Mouse (Mus musculus) stomach, embryonic 16.5 days (tissue): ENCODE measurements around the gene Ttc16. TPM values are rescaled to one million over a fixed set of nuclear protein-coding genes. Genes with fewer than 3 reads are reported as not detected.

Experiments
- ATAC-seq: fragments of 200-750 bp; cut with Nextera tagmentation; 2 replicates; pipeline ENCODE4 v1.8.0; 2017; ENCODE audit warnings: moderate number of reproducible peaks, moderate TSS enrichment; ENCODE audit not compliant: insufficient read depth, low FRiP score
- H3K27ac ChIP-seq: fragments of 300-500 bp; sonication (generic); 2 replicates; pipeline ENCODE4 v1.5.1; 2014; ENCODE audit warnings: low read length
- H3K27me3 ChIP-seq: fragments of 300-500 bp; sonication (generic); 2 replicates; pipeline ENCODE4 v1.6.1; 2014; ENCODE audit warnings: low read length, control low read depth, mixed read lengths; ENCODE audit not compliant: control insufficient read depth, insufficient read depth
- H3K36me3 ChIP-seq: fragments of 300-500 bp; sonication (generic); 2 replicates; pipeline ENCODE4 v1.6.1; 2014; ENCODE audit warnings: low read length; ENCODE audit not compliant: control insufficient read depth, insufficient read depth
- H3K4me1 ChIP-seq: fragments of 300-500 bp; sonication (generic); 2 replicates; pipeline ENCODE4 v1.6.1; 2014; ENCODE audit warnings: low read length, control low read depth, mixed read lengths; ENCODE audit not compliant: control insufficient read depth, insufficient read depth
- H3K4me2 ChIP-seq: fragments of 300-500 bp; sonication (generic); 2 replicates; pipeline ENCODE4 v1.6.1; 2014; ENCODE audit warnings: low read depth, low read length, mixed read lengths
- H3K4me3 ChIP-seq: fragments of 300-500 bp; sonication (generic); replicated peaks from 2 replicates; pipeline ENCODE4 v1.5.1; 2014; ENCODE audit warnings: mild to moderate bottlenecking, low read length
- H3K9ac ChIP-seq: fragments of 300-500 bp; sonication (generic); 2 replicates; pipeline ENCODE4 v1.6.1; 2014; ENCODE audit warnings: low read length
- H3K9me3 ChIP-seq: fragments of 300-500 bp; sonication (generic); replicated peaks from 2 replicates; pipeline ENCODE4 v1.6.1; 2016; ENCODE audit warnings: low read length, control low read depth; ENCODE audit not compliant: control insufficient read depth
- WGBS: fragments of 180-500 bp; shearing (Covaris S2); extraction: QIAGEN DNeasy Blood & Tissue Kit; methylation state at CpG from one replicate; pipeline ENCODE4 v1.1.7; 2014; 5-methylcytosine and 5-hydroxymethylcytosine counted together
- polyA plus RNA-seq: library from polyadenylated mRNA; unstranded; fragments of >200 nt; fragmentation: Nextera tagmentation; extraction: Ambion mirVana; gene quantifications from 2 replicates; pipeline ENCODE4 v1.2.1, GENCODE M21; 2015

Gene Ttc16
- polyA plus RNA-seq, 1 experiment from 2014 or later: 0.21 TPM

DNA sequence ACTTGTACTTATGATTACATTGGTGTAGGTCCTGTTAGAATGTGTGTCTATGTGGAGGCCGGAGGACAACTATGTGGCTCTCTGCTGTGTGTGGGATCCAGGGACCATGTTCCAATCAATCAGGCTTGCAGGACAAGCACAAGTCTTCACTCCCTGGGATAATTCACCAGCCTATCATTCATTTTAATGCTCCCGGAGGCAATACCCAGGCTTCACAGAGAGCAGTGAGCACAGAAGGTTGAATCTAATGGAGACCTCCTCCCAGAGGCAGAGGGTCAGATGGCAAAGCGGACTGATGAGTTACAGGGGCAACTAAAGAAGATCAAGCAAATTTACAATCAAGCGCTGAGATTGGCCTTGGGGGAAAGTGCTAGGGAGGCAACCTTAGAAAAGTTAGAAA is 45.9 kb downstream of the Ttc16 start:
- H3K4me2 ChIP-seq: peak overlapping the region; percentile 38
- ATAC-seq: no peak
- WGBS: 68% methylated on average over 4 of the region's 4 CpGs

GRCm38 (mm10) chr2:32728463-32728862 is 47.0 kb downstream of the Ttc16 start:
- Histone ChIP-seq H3K27ac (peak overlapping the region; percentile 15; the same call in 1 of the 2 replicates), H3K9ac (peak overlapping the region; percentile 69), H3K4me2 (peak overlapping the region; percentile 66), H3K36me3 (no peaks in the 10 kb centered on the region), H3K4me1 (peaks cover 16% of the 10 kb centered on the region), H3K9me3 (no peaks in the 10 kb centered on the region), H3K4me3 (peak overlapping the region; percentile 50), H3K27me3 (no peaks in the 10 kb centered on the region)
- WGBS: 39% methylated on average over 7 of the region's 7 CpGs
- ATAC-seq: no peak

More for the DNA sequence above, 45.9 kb downstream of the Ttc16 start:
- H3K36me3 ChIP-seq: no peaks in the 10 kb centered on the region
- peak overlapping the region; percentile 19 for H3K4me3 ChIP-seq
- H3K27me3 ChIP-seq: no peaks in the 10 kb centered on the region
- no peaks in the 10 kb centered on the region for H3K9me3 ChIP-seq
- peaks cover 19% of the 10 kb centered on the region for H3K4me1 ChIP-seq
- H3K27ac ChIP-seq: peak overlapping the region; percentile 46; the same call in 1 of the 2 replicates
- H3K9ac ChIP-seq: peak overlapping the region; percentile 19; the same call in 1 of the 2 replicates

GRCm38 (mm10) chr2:32727435-32727834 is 48.0 kb downstream of the Ttc16 start:
- Histone ChIP-seq H3K9ac (peak overlapping the region; percentile 69), H3K4me1 (peaks cover 16% of the 10 kb centered on the region), H3K27me3 (no peaks in the 10 kb centered on the region), H3K36me3 (no peaks in the 10 kb centered on the region), H3K4me3 (peak overlapping the region; percentile 50), H3K4me2 (peak overlapping the region; percentile 66), H3K27ac (peak overlapping the region; percentile 40; the same call in 1 of the 2 replicates), H3K9me3 (no peaks in the 10 kb centered on the region)
- WGBS: 1% methylated on average over 16 of the region's 16 CpGs
- ATAC-seq: peak; percentile 97

GRCm38 (mm10) chr2:32724832-32725790 is 50.3 kb downstream of the Ttc16 start:
- Histone ChIP-seq H3K9me3 (no peaks in the 10 kb centered on the region), H3K4me1 (peaks cover 7% of the 10 kb centered on the region), H3K9ac (no peak overlapping the region), H3K36me3 (no peaks in the 10 kb centered on the region), H3K27me3 (no peaks in the 10 kb centered on the region), H3K4me3 (no peak overlapping the region), H3K4me2 (no peak overlapping the region), H3K27ac (0 out of 2 replicates have a peak overlapping the region, but pooled peaks have one; percentile 26)
- no peak for ATAC-seq
- WGBS: 68% methylated on average over 16 of the region's 16 CpGs

DNA sequence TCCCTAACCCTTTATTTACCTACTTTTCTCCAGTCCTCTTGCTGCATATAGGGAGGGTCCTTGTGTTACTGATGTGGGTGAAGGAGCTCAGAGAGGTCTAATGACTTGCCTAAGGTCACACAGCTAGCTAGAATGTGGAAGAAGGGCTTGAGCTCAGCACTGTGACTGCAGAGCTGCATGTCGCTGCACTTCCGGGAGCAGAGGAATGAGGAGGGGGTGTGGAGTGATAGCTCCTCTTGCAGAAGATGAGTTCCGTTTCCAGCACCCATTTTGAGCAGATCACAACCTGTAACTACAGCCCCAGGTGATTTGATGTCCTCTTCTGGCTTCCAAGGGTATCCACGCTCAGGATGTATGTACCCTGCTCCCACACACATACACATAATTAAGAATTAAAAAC is 51.3 kb downstream of the Ttc16 start:
- no peak overlapping the region for H3K27ac ChIP-seq
- H3K4me1 ChIP-seq: peaks cover 6% of the 10 kb centered on the region; the same call in 1 of the 2 replicates
- no peak overlapping the region for H3K4me3 ChIP-seq
- H3K4me2 ChIP-seq: no peak overlapping the region
- H3K9ac ChIP-seq: no peak overlapping the region
- H3K36me3 ChIP-seq: no peaks in the 10 kb centered on the region
- H3K27me3 ChIP-seq: no peaks in the 10 kb centered on the region
- no peak for ATAC-seq
- WGBS: 82% methylated on average over 4 of the region's 4 CpGs
- no peaks in the 10 kb centered on the region for H3K9me3 ChIP-seq

- Histone ChIP-seq H3K4me1 (peaks cover 6% of the 10 kb centered on the region; the same call in 1 of the 2 replicates), H3K27ac (no peak overlapping the region), H3K4me2 (peak overlapping the region; percentile 50; the same call in 1 of the 2 replicates), H3K27me3 (no peaks in the 10 kb centered on the region), H3K36me3 (no peaks in the 10 kb centered on the region), H3K9me3 (no peaks in the 10 kb centered on the region), H3K9ac (no peak overlapping the region), H3K4me3 (no peak overlapping the region)
- no peak for ATAC-seq
- WGBS: 47% methylated on average over 3 of the region's 3 CpGs
Observed at GRCm38 (mm10) chr2:32722581-32722980, 52.9 kb downstream of the Ttc16 start.

- no peaks in the 10 kb centered on the region for H3K9me3 ChIP-seq
- ATAC-seq: no peak
- H3K4me3 ChIP-seq: peak overlapping the region; percentile 36
- no peaks in the 10 kb centered on the region for H3K27me3 ChIP-seq
- peak overlapping the region; percentile 26; the same call in 1 of the 2 replicates for H3K27ac ChIP-seq
- no peaks in the 10 kb centered on the region for H3K36me3 ChIP-seq
- H3K9ac ChIP-seq: peak overlapping the region; percentile 64
- peak overlapping the region; percentile 50 for H3K4me2 ChIP-seq
- H3K4me1 ChIP-seq: peaks cover 6% of the 10 kb centered on the region; the same call in 1 of the 2 replicates
- 42% methylated on average over 6 of the region's 6 CpGs for WGBS
Observed at GRCm38 (mm10) chr2:32722046-32722445, 53.4 kb downstream of the Ttc16 start.

DNA sequence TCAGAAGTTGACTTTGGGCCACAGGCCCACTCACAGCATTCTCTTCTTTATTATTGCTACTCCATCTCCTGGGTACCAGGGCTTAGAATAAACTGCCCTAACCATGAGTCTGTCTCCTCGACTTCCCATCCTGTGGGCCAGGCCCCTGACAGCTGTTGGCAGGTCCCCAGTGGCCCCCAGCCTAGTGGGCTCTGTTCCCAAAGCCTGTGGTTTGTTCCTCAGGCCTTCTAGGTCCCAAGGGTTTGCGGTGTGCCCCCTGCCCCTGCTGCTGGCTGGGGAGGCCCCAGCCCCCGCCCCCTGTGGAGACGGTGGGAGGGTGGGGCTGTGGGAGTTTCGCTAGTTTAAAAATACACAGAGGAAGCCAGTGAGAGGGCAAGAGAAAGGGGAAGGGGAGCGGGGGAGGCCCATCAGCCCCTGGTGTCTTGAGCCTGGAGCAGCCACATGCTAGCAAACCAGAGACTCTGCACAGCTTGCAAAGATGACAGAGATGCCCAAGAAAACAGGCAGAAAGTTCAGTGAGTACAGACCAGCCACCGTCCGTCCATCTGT is 54.7 kb downstream of the Ttc16 start, which contains the start of gene Sh2d3c:
Sh2d3c (plus strand) TSS at position 375 of the 549 bp plus-strand sequence.
- peak; percentile 68; the same call in 1 of the 2 replicates for ATAC-seq
- peak within 1 kb of the TSS; percentile 43 for H3K27ac ChIP-seq
- peaks cover 6% of the 10 kb centered on the region; the same call in 1 of the 2 replicates for H3K4me1 ChIP-seq
- H3K9me3 ChIP-seq: no peaks in the 10 kb centered on the region
- WGBS: 21% methylated on average over 8 of the region's 8 CpGs
- H3K27me3 ChIP-seq: no peaks in the 10 kb centered on the region
- no peaks in the 10 kb centered on the region for H3K36me3 ChIP-seq
- peak within 1 kb of the TSS; percentile 36 for H3K4me3 ChIP-seq
- peak within 1 kb of the TSS; percentile 50 for H3K4me2 ChIP-seq
- H3K9ac ChIP-seq: peak within 1 kb of the TSS; percentile 64
